Mouse (Mus musculus) spleen, adult 18-20 months (tissue): ENCODE results near the gene Nlrx1.

ENCODE experiments used
- DNase-seq, 2 experiments: peaks; one replicate each; pipeline ENCODE4 v3.0.0; 2022; ENCODE audit warnings: mixed read lengths in 2 of 2

The Nlrx1 gene

DNA sequence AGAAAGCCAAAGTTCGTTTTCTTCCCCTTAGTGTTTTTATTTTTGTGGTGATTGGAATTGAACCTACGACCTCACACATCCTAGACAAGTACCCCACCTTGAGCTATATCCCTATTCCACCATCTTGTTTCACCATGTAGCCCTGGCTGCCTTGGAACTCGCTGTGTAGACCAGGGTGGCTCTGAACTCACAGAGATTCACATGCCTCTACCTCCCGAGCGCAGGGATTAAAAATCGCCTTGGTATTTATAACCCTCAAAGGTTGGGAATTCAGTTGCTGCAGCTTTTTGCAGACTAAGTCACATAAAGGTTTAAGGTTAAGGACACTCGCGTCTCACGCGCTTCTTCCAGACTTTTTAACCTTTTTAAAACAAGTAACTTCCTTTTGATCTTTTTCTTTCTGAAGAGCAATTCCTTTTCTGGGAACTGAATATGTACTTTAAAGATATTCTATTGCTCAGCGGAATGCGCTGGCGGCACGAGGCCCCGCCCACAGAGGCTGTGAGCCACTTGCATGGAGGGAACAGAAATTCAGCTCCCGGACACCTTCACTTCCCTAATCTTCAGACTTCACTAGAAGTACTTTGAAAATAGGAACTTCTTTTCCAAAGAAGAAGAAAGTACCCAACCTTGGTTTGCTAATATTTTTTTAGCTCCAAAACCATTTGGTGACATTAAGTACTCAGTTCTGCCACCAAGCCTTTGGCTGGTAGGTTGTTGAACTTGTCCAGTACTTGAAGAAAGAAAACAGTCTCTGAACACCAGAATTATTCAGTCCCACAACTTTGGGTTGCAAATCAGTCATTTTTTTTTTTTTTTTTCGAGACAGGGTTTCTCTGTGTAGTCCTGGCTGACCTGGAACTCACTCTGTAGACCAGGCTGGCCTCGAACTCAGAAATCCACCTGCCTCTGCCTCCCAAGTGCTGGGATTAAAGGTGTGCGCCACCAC is 33.6 kb downstream of the Nlrx1 start:
- DNase-seq: peak; percentile 69 to 74

DNA sequence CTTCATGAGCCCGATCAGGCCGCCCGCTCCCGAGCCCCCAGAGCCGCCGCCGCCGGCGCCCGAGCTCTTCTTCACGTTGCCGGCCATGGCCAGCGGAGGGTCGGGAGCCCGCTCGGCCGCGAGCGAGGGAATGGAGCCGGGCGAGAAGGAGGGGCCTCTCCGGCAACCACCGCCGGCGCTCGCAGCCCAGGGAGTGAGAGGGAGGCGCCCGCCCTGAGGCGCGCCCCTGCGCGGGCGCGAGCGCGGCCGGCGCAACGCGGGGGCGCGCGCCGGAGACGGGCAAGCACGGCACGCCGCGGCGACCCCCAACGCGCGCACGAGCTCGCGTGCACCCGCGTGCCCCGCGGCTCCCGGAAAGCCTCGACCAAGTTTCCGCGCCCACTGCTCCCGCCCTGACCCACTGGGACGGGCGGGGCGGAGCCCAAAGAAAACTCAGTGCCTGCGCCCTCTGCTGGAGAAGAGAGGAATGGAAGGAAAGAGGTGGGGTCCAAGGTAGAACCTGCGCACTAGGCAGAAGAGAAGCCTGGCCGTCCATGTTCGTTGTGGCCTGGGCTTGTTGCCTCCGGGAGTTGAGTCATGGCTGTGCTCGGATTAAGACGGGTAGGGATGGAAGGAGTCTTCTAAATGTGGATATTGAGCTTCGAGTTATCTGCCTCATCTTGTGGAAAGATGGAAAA is 34.5 kb downstream of the Nlrx1 start, which contains the start of gene Cbl:
TSS of gene Cbl (minus strand) at position 248 of the 677 bp plus-strand sequence.
- DNase-seq: peak; percentile 96 to 97

DNA sequence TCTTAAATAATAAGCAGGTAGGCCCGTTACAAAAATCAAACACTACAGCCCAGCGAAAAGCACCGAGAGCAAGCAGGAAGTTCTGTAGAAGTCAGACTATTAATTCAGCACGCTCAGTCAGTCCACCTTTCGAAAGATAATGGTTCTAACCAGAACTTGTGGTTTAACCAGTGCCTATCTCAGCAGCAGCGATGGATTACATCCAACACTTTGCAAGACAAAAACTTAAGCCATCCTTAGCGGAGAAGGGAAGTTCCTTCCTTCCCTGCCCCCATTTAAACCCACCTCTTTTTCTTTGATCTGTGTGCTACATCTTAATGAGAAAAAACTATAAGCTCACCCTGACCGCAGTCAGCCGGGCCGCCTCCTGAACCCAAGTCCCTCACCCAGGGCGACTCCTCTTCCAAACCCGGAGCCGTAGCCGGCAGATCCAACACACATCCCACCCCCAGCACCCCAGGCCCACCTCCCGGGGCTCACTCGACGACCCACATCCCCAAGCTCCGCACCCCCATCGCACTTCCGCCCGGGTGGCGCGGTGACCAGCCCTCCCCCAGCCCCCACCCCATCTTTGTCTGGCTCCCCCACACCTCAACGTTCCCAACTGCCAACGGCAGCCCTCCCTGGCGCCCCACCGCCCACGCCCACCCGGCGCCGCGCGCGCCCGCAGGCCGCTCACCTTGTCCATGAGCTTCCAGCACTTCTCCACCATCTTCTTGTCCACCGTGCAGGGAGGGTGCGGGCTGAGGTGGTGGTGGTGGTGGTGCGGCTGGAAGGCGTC is 35.2 kb downstream of the Nlrx1 start:
- DNase-seq: peak; percentile 32 to 41

DNA sequence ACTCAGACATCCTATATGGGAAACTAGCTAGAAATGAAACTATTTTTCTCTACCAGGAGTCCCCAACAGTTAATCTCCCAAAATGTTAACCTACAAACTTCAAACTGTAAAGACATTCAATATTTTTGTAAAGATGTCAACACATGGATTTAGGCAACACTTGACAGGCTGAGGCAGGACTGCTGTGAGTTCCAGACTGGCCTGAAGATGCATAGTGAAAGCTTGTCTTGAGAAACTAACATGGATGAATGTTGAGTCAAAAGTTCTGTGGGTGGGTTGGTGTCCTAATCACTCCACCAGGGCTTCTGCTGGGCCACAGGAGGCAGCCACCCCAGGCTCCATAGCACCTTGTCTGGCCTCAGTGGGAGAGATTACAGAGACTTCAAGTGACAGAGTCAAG is 36.8 kb downstream of the Nlrx1 start:
- DNase-seq: no peak

DNA sequence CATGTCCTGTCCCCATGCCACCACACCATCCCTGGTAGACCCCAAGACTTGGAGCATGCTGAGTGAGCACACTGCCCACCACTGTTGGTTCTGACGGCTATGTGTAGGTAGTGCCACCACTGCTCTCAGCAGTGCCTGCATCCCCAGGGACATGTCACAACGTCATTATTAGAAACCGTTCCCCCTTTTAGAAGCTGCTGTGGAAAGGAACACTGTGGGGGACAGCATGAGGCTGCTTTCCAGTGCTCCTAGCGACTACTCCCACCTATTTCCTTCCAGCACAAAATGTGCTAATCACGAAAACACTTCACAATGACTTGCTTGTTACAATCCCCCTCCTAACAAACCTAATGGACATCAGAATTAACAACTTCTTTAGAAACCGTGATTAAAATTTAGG is 42.4 kb downstream of the Nlrx1 start:
- no peak for DNase-seq

DNA sequence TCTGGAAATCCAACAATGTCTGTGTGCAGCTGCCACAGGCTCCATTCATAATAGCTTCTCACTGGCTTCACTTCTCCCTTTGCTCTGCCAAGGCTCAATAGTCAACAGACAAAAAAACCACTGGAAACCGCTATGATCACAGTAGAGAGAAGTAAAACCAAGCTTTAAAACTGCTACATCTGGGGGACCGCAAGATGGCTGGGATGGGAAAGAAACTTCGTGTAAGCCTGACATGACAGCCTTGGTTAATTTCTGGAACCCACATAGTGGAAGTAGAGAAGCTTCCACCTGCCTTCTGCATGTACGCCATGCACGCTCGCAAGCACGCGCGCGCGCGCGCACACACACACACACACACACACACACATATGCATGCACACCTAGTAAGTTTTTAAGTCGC is 54.9 kb downstream of the Nlrx1 start:
- no peak for DNase-seq

DNA sequence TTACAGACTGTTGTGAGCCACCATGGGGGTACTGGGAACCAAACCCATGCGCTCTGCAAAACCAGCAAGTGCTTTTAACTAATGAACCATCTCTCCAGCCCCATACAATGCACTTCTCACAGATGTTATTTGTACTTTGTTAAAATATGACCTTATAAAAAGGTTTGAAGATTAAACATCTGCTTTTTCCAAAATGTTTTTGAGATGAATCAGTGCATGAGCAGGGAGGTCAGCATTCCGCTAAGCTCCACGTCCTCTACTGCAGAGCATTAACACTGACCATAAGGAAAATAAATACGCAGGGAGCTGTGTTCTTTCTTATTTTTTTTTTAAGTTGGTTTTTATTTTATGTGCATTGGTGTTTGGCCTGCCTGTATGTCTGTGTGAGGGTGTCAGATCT is 56.0 kb downstream of the Nlrx1 start:
- DNase-seq: no peak

DNA sequence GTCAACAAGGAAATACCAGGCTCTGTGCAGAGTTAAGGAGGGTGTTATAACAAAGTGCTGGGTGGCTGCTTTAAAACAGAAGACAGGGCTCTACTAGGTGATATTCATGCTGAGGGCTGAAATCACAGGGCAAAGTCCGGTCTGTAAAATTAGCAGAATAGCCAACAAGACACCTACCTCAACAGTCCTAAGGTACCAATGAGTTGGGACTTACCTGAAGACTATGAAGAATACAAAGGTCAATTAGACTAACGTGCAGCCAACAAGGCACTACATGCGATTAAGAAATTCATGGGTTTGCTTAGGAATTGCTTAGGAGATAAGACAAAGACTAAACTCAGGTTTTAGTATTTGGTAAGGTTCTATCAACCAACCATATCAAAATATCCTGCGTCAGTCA is 59.0 kb downstream of the Nlrx1 start:
- DNase-seq: no peak

DNA sequence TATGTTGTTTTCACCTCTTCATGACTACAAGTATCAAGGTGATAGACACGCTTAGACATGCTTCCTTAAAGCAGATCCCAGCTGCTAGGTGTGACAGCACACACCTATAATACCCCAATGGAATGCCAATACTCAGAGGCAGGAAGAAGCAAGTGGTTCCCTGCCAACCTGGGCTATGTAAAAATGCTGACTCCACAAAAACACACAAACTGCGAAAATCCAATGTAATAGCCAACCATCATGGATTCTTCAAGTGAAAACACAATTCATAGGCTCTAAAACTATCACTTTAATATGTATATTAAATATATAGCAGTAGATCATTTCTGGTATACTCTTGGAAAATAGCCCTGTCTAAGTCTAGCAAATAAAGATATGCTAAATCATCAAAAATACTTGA is 60.6 kb downstream of the Nlrx1 start:
- no peak for DNase-seq
